Mouse (Mus musculus) C2C12 (cell line): ENCODE measurements around the gene Srsf3. TPM values are rescaled to one million over a fixed set of nuclear protein-coding genes. Genes with fewer than 3 reads are reported as not detected.
"Not testable (repeated sequence)": the region's sequence is repeated elsewhere in the genome, so short reads cannot be mapped to it uniquely, and the experiment has no call there.

ENCODE experiments used
- H3K27me3 ChIP-seq: one replicate; pipeline ENCODE4 v1.6.1; 2011; ENCODE audit not compliant: control insufficient read depth, insufficient read depth, insufficient read length
- H3K36me3 ChIP-seq: one replicate; pipeline ENCODE4 v1.6.1; 2011; ENCODE audit not compliant: control insufficient read depth, insufficient read depth
- H3K4me3 ChIP-seq: one replicate; pipeline ENCODE4 v1.5.1; 2011; ENCODE audit warnings: mild to moderate bottlenecking, control low read depth; ENCODE audit not compliant: poor library complexity, insufficient read depth, severe bottlenecking
- H3K79me2 ChIP-seq: one replicate; pipeline ENCODE4 v1.6.1; 2011; ENCODE audit not compliant: control insufficient read depth, insufficient read depth
- H3K79me3 ChIP-seq: one replicate; pipeline ENCODE4 v1.6.1; 2011; ENCODE audit warnings: low read depth, control low read depth
- H3ac ChIP-seq: one replicate; pipeline ENCODE3; 2011; ENCODE audit warnings: low read depth; ENCODE audit not compliant: control insufficient read depth, insufficient read length
- CEBPB ChIP-seq: IDR thresholded peaks from one replicate; pipeline ENCODE4 v1.6.1; 2011; ENCODE audit warnings: low read depth, mild to moderate bottlenecking, control low read depth, moderate library complexity
- CTCF ChIP-seq: IDR thresholded peaks from one replicate; pipeline ENCODE4 v1.5.1; 2011; ENCODE audit not compliant: control insufficient read depth, insufficient read depth, insufficient read length
- FOSL1 ChIP-seq: IDR thresholded peaks from one replicate; pipeline ENCODE4 v1.8.0; 2011; ENCODE audit warnings: mild to moderate bottlenecking, low read length; ENCODE audit not compliant: poor library complexity, insufficient read depth, severe bottlenecking
- MAX ChIP-seq: IDR thresholded peaks from one replicate; pipeline ENCODE4 v1.6.1; 2011; ENCODE audit warnings: mild to moderate bottlenecking, control low read depth
- MYOD1 ChIP-seq: IDR thresholded peaks from one replicate; pipeline ENCODE4 v1.6.1; 2011; ENCODE audit warnings: low read depth; ENCODE audit not compliant: control insufficient read depth, insufficient read length
- MYOG ChIP-seq: IDR thresholded peaks from one replicate; pipeline ENCODE4 v1.6.1; 2011; ENCODE audit not compliant: control insufficient read depth, insufficient read length; ENCODE audit errors: extremely low read depth
- USF1 ChIP-seq: IDR thresholded peaks from one replicate; pipeline ENCODE4 v1.6.1; 2011; ENCODE audit warnings: low read depth, mild to moderate bottlenecking, control low read depth, moderate library complexity
- polyA plus RNA-seq: library from polyadenylated mRNA; unstranded; fragments of >200 nt; fragmentation: generic; extraction: Trizol; gene quantifications from one replicate; pipeline ENCODE4 v1.2.1, GENCODE M21; 2012; ENCODE audit warnings: missing spikeins

Gene Srsf3
- polyA plus RNA-seq, 1 experiment, result 235 TPM

DNA sequence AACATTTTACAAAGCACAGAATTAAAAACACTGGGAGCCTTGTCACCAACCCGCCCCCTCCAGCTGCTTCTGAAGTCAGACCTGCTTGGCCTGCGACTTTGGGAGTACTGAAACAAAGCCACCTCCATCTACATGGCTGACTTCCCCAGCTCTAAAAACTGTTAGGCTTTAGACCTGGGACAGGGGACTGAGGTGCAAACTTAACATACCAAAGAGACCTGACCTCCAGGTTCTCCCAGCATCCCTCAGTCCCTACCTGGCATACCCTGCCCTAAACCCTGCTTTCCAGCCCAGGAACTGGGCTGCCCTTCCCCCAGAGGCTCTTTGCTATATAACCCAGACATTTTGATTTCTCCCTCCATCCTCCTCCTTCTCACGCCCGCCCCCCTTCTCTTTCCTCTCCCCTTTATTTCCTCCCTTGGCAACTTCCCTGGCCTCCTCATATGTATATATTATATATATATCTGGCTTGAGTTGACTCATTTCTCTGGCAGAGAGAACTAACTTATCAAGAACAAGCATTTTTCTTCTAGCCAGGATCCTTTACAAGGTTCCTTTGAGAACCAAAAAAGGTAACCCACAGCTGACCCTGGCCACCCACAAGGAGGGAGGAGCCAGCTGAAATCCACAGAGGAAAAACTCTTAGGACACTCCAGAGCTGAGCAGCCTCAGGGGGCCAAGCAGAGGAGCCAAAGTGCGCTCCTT, 5.6 kb upstream of the Srsf3 start:
- Histone ChIP-seq H3K4me3 (no peak overlapping the region), H3K27me3 (no peaks in the 10 kb centered on the region), H3ac (no peak overlapping the region), H3K79me2 (peaks cover 7% of the 10 kb centered on the region), H3K36me3 (no peaks in the 10 kb centered on the region), H3K79me3 (no peaks in the 10 kb centered on the region)
- no peak for TF ChIP-seq CTCF

DNA sequence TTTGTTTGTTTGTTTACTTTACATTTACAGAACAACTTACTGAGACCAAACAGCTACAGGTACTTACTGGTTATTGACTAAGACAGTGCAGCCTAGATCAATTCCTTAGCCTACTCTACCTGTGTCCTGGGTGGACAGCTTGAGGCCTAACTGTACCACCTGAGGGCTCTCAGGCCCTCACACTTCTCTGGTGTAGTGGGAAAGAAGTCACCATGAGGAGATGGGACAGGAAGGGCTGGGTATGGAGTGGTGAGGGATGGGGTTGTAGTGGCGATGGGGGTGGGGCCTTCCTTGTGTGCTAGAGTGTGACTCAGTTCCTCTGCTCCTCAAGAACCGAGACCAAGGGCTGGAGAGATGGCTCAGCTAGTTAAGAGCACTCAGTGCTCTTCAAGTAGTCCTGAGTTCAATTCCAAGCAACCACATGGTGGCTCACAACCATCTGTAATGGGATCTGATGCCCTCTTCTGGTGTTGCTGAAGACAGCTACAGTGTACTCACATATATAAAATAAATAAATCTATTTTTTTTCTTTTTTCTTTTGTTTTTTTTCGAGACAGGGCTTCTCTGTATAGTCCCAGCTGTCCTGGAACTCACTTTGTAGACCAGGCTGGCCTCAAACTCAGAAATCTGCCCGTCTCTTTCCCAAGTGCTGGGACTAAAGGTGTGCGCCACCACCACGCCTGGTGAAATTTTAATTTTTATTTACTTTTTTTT, 1.9 kb upstream of the Srsf3 start:
- Histone ChIP-seq H3K79me2 (peaks cover 42% of the 10 kb centered on the region), H3ac (no peak overlapping the region), H3K79me3 (peaks cover 30% of the 10 kb centered on the region), H3K27me3 (no peaks in the 10 kb centered on the region), H3K36me3 (peaks cover 24% of the 10 kb centered on the region), H3K4me3 (no peak overlapping the region)
- TF ChIP-seq CTCF (no peak), USF1 (no peak), MYOD1 (no peak), MAX (no peak), CEBPB (no peak)

DNA sequence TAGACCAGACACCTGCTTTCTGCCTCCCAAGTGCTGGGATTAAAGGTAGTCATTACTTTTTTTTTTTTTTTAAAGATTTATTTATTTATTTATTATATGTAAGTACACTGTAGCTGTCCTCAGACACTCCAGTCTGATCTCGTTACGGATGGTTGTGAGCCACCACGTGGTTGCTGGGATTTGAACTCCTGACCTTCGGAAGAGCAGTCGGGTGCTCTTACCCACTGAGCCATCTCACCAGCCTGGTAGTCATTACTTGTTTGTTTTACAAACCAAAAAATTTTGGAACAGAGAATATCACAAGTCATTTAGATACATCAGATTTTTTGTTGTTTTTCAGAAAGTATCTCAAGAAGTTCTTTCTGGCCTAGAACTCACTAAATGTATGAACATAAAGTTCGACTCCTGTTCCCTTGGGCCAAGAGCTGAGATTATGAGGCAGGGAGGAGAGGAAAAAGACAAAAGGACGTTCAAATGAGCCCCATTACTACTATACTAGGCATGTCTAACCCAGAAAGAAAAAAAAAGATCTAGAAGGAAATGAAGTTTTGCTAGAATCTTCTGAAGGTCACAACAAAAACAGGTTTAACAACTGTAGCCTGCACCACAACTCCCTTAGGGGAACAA, 1.2 kb upstream of the Srsf3 start:
- Histone ChIP-seq H3K4me3 (peak overlapping the region; percentile 89), H3K79me2 (peaks cover 49% of the 10 kb centered on the region), H3K36me3 (peaks cover 31% of the 10 kb centered on the region), H3K79me3 (peaks cover 36% of the 10 kb centered on the region), H3ac (peak overlapping the region; percentile 15)
- H3K27me3 ChIP-seq, result not testable (repeated sequence)

GRCm38 (mm10) chr17:29031771-29032273, 606 bp upstream of the Srsf3 start:
- Histone ChIP-seq H3K36me3 (peaks cover 38% of the 10 kb centered on the region), H3K4me3 (peak overlapping the region; percentile 89), H3K79me3 (peaks cover 42% of the 10 kb centered on the region), H3K27me3 (no peaks in the 10 kb centered on the region), H3K79me2 (peaks cover 55% of the 10 kb centered on the region), H3ac (peak overlapping the region; percentile 90)
- TF ChIP-seq USF1, result no peak
- TF ChIP-seq MYOG, result no peak
- no peak for TF ChIP-seq FOSL1
- TF ChIP-seq CEBPB, result no peak
- TF ChIP-seq MAX, result peak; percentile 10
- TF ChIP-seq CTCF, result no peak
- TF ChIP-seq MYOD1, result no peak

DNA sequence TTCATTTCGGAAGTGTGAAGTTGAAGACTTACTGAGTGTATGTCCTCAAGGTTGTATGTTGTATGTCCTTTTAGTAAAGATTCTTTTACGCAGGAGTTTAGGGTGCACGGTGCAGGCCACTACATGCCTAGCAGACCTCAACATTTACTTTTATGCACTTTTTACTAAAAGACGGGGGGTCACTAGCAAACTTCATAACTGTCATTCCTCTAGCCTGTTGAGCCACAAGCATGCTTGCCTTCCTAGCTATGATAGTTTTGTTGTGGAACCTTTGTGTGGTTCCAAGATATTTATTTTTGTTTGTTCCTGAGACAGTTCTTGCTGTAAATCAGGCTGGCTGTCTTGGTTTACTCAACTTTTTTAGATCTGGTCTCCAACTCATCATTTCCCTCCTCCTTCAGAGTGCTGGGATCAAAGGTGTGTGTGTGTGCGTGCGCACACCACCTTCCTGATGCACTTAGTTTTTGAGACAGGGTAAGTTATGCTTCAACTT, 1.2 kb downstream of the Srsf3 start:
- peaks cover 73% of the 10 kb centered on the region for H3K79me2 ChIP-seq
- H3ac ChIP-seq, result peak overlapping the region; percentile 84
- TF ChIP-seq CTCF (no peak), USF1 (no peak), MYOG (no peak), MYOD1 (no peak), FOSL1 (no peak), CEBPB (no peak), MAX (no peak)
- peaks cover 59% of the 10 kb centered on the region for H3K79me3 ChIP-seq
- peaks cover 56% of the 10 kb centered on the region for H3K36me3 ChIP-seq
- H3K4me3 ChIP-seq, result peak overlapping the region; percentile 89
- H3K27me3 ChIP-seq, result no peaks in the 10 kb centered on the region

DNA sequence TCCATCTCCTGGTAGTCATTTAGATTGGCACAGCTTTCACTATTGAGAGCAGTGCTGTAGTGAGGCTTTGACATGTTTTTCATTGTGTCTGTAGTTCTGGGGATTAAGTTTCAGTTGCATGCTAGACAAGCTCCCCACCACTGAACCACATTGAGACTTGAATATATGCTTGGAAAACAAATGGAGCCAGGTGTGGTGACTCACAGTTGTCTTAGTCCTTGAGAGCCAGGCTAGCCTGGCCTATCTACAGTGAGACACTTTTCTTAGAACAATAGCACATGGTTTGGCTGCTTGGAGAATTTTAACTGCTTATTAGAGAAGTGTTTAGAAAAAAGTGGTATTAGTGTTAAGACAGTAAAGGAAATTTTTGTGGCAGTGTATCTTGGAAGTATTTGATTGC, 1.8 kb downstream of the Srsf3 start:
- H3K27me3 ChIP-seq, result no peaks in the 10 kb centered on the region
- peaks cover 62% of the 10 kb centered on the region for H3K36me3 ChIP-seq
- peaks cover 65% of the 10 kb centered on the region for H3K79me3 ChIP-seq
- no peak overlapping the region for H3ac ChIP-seq
- no peak for TF ChIP-seq CTCF
- TF ChIP-seq MAX, result peak; percentile 49
- TF ChIP-seq USF1, result no peak
- TF ChIP-seq FOSL1, result no peak
- no peak for TF ChIP-seq CEBPB
- peak; percentile 63 for TF ChIP-seq MYOD1
- no peak for TF ChIP-seq MYOG
- H3K4me3 ChIP-seq, result peak overlapping the region; percentile 89
- peaks cover 80% of the 10 kb centered on the region for H3K79me2 ChIP-seq
